Mouse (Mus musculus): ENCODE measurements around the gene Gm10638. TPM values are rescaled to one million over a fixed set of nuclear protein-coding genes. Genes with fewer than 3 reads are reported as not detected.

Gene Gm10638
- polyA plus RNA-seq, 2 experiments from 2014 or later = not detected

DNA sequence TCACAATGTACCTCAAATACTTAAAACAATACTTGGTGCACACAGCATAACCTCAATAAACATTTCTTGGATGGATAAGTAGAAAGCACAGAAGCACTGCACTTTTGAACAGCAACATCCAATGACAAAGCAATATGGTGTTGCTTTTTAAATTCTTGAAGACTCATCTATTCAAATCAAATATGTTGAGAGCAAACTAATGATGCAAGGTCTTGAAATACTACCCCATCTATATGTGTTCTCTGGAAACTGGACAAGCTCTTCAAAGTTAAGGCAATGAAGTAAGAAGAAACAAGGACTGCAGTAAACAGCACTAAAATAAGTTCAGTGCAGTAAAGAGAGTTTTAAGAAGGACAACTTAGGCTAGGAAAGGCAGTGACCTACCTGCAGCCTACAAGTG is 4.6 kb upstream of the Gm10638 start:
- no peak for ATAC-seq

DNA sequence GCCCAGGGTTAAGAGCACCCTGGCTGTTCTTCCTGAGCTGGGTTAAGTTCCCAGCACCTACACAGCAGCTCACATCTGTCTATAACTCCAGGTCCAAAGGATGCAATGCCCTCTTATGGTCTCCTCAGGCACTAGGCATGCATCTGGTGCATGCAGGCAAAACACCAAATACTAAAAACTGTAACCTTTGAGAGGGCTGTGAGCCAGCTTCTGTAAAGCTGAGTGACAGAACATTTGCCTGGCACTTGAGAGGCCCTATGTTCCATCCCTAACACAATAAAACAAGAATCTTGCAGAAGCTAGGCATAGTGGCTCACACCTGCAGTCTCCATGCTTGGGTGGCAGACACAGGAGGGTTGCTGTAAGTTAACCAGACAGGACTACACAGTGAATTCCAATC is 3.9 kb upstream of the Gm10638 start:
- ATAC-seq = no peak

DNA sequence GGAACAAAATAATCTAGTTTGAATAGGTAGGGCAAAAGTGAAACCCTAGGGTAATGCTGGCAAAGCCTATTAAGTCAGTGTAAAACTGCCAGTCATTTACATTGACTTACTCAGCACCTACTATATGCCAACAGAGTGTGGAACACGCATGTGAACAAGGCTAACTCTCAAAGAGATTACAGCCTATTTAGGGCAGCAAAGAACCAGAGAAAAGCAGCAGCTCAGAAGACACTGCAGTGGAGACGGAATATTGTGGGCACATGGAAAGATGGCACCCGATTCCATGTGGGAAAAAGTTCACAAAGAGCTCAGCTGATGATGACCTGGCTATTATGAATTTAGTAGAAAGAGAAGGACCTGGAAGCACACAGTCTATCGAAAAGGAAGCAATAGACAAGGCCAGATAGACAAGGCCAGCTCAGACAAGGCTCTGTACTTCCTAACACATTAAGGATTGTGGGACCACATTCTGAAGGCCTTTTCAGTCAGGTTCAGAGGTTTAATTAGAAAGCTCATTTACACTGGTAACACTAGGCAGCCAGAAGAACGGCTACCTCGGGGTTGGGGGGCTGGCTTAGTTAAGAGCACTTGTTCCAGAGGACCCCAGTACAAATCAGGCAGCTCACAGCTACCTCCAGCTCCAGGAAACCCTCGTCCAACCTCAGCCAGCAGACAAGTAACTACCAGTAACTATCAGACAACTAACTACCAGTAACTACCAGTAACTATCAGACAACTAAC is 2.7 kb upstream of the Gm10638 start:
- no peak for ATAC-seq

DNA sequence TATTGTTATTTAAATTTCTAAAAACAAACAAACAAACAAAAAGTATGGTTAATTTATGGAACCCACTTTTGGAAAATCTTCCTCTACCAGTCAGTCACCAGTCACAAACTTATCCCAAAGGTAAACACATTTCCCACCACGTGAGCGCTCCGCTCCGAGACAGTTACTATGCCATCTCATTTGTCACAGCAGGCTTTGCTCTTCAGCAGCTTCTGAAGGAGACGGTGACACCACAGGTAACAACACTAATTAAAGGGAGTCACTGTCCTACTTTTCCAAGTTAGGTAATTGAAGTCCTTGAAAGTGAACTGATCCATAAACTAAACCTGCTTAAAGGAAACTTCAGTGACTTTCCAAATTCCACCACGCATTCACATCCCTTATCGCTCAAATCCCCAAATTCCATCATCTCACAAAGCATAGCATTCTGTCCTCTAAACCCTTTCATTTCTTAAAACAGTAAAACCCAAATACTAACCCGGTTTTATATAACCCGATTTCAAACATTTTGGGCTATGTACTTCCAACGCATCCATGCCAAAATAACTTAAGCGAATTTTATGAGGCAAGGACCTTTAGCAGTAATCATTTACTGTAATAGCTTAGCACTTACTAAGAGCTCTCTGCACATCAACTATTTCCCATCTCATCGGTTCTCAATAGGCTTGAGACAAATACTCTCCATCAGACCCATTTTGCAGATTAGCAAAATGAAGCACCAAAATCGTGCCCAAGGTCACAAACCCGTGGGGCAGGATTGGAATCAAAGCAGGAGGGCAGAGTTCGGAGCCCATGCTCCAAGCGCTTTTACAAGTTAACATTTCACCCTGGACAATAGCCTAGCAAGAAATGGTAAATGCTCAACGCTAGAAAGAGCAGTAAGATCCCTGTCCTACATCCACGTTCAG is 932 bp upstream of the Gm10638 start:
- no peak for ATAC-seq

DNA sequence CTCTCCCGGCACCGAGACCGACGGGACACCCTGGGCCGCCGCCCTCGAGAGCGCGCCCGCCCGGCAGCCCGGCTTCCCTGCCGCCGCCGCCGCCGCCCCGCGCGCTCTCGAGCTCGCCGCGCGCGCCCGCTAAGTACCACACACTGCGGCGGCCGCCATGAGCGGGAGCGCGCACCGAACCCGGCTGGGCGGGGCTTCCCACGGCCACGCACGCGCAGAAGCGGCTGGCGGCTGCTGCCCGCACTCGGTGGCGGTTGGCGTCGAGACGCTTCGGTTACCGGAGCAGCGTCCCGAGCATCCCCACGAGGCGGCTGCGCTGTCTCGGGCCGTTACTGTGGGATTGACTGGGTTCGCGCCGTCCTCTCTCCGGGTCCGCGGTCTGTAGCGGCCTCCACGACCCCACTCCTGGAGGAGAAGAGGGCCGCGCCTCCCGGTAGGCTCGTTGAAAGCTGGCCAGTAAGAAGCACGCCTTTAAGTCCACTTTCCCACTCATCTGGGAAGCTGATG is 489 bp downstream of the Gm10638 start:
- ATAC-seq = peak; percentile 65

DNA sequence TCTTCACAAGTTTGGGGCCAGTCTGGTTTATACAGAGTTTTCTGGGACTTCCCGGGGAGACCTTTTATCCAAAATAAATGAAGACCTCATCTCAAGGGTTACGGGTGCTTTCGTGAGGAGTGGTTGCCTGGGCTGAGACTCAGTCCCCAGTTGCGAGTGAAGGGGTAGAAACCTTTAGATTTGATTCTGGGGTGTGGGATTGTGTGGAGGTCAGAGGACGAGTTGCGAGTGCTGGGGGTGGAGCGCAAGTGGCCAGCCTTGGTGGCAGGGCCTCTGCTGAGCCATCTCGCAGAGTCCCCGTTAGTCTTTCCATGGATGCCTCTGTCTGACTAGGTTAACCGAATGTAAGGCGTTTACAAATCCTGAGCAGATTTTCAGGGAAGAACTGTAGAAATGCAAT is 1.0 kb downstream of the Gm10638 start:
- ATAC-seq = no peak

DNA sequence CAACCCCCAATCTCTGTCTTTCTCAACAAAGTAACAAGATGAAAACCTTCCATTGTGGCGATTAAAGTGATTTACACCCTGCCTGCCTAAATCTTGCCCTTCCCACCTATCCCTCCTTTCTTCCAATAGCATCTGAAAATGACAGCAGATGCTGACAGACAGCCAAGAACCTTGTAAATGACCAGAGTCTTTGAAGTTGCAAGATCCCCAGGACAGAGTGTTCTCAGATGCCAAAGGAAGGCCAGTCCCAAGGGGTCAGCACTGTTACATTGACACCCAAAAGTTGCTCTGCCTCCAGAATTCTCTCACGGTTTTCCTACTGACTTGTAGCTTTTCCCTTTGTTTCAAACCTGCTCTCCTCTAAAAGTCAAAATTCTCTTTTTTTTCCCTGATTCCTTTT is 4.3 kb downstream of the Gm10638 start:
- ATAC-seq = no peak

DNA sequence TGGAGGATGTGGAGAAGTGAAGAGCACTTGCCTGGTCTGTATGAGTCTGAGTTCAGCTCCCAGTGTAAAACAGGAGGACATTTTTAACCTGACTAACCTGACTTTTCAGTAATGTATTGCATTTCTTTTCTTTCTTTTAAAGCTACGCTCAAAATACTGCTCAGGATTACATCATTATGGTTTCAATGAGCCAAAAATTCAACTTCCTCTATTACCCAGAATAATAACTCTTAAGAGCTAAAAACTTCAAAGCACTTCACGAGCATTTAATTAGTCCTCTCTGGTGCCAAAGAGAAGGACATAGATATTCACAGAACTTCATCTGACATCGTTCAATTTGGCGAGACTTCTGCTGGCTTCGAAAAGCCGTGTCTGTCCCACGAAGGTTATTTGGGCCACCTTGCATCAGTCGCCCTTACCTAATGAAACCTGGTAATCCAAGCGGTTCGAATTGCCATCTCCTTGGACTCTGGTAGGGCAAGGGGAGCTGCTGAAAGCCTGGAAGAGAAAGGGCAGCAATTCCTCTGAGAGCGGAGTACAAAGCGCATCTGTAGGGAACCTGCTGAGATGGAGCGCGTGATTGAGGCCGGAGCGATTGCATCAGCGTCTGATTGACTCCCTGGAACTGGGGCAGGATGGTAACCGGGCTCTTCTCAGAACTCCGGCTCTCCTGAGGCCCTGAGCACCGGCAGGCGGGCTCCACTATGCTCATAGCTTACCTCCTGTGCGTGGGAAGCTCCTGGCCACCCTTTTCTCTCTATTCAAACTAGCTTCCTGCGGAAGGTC is 11.6 kb downstream of the Gm10638 start:
- no peak for ATAC-seq

DNA sequence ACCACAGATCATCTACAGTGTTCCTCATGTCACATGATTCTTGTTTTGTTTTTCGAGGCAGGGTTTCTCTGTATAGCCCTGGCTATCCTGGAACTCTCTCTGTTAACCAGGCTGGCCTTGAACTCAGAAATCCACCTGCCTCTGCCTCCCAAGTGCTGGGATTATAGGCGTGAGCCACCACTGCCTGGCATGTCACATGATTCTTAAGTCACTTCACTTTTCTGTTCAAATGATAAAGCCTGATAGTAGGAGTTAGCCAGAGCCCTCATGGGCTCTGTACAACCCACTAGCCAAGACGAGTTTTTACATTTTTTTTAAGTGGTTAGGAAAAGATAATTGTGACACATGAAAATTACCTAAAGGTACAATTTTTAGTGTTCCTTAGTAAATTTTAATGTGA is 13.2 kb downstream of the Gm10638 start:
- no peak for ATAC-seq

DNA sequence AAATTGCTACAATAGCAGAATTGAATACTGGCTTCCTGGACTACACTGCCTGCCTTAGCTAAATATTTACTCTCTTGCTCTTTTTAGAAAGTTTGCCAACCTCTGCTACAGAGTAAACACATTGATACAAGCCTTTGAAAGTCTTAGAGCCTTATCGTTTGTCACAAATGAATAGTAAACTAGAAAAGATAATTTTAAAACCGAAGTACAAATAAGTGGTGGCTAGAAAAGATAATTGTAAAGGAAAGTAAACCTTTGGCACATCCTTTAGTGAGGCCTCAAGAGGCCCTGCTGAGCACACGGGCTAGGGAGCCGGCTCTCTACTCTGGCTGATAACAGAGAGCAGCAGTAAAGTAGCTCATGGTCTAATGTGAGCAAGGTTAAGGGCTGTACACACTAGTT is 13.6 kb downstream of the Gm10638 start:
- no peak for ATAC-seq

DNA sequence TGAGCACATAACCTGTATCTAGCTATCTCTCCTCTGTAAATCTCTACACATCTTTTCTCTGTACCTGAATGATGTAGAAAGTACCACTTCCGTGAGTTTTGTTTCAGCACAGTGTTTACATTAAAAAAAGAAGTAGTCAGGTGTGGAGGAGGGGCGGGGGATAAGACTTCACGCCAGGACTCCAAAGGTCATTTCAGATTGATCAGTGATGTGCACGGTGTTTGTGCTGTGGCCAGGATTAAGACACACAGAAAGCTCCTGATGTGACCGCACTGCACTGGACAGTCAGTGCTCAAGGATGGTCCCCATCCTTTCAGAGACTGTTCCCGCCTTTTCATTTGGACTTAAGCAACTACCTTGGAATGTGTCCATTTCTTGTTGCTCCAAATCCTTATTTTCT is 15.2 kb downstream of the Gm10638 start:
- ATAC-seq = no peak

DNA sequence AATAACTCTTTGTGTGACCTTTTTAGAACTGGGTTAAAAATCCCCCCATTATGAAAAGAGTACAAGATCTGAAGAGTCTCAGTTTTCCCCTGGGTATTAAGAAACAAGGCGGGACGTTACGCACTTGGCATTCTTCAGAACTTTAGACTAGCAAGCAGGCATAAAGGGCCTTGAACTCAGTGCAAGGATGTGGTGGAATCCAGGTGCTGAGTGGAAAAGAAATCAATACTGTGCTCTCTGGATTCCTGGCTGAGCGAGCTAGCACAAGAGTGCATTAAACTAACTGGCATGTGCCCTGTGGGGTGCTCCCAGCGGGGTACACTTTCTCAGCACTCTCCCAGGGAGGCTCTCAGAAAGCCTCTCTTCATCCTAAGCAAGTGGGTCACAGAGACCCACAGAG is 17.3 kb downstream of the Gm10638 start:
- ATAC-seq = no peak

DNA sequence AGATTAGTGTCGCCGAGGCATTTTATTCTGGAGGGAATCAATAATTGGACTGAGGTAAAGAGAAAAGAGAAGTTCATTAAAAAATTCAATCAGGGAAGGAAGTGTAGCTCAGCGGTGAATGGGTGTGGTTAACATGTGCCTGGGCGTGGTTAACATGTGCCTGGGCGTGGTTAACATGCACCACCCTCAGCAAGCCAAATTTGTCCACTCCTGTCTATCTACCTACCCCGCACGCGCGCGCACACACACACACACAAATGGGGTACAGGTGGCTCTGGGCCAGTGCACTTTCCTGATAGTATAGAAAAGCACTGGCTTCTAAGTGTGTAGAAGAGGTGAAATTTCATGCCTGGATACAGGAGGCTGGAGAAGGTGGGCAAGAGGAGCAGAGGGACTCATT is 19.7 kb downstream of the Gm10638 start:
- ATAC-seq = no peak

DNA sequence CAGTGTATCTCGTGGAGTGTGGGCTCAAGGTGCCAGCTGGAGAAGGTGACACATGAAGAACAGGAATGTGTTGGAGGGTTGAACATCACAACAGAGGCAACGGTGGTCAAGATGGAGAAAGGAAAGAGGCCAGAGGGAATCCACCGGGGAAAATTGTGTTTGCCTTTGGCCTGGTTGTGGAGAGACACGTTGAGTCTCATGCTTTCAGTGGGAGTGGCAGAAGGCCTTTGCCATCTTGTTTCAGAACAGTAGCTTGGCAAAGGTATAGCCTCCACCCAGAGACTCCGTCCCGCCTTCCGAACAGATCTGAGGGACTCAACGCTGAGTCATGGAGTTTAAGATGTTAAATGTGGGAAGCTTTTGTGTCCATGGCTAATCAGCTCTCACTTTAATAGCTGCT is 20.2 kb downstream of the Gm10638 start:
- ATAC-seq = no peak

DNA sequence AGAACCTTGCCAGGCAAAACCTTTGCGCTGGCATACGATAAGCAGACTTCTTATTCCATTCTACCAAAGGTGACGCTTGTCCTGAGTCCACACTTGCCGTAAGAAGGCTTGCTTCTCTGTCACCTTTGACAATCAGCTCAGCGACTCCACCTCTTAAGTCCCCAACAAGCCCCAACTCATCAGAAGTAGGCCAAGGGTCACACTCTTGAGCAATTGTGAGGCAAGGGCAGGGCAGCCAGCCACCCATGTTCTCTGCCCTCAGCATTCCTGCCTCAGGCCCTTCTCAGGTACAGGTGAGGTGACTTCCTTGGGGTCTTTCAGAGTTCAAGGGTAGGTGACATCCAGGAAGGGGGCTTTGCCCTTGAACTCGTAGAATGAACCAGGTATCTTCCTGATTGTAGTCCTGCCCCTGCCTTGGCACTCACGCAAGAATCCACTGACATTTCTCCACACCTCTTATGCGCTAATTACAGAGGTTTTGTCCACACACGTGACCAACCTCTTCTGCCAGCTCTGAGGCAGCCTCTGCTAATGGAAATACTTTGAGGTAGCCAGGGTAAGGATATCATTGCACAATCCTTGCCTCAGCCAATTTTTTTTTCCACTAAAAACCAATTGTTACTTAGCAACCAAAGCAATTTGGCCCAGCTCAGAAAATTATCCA is 21.2 kb downstream of the Gm10638 start:
- no peak for ATAC-seq

DNA sequence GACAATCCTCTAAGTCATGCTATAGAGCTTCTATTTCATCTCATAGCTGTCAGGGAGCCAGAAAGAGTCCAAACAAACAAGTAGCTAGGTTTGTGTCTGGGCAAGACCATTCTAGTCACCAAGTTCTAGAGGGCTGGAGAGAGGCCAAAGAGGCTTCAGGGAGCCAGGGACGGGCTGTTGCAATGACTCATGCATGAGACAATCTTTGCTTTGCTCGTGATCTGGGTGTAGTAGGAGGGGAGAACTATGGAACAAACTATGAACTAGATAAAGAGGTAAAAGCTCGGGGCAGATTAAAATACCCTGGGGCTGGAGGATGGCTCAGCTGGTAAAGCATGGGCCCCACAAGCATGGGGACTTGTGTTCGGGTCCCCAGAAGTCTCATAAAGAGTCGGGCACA is 23.0 kb downstream of the Gm10638 start:
- no peak for ATAC-seq

DNA sequence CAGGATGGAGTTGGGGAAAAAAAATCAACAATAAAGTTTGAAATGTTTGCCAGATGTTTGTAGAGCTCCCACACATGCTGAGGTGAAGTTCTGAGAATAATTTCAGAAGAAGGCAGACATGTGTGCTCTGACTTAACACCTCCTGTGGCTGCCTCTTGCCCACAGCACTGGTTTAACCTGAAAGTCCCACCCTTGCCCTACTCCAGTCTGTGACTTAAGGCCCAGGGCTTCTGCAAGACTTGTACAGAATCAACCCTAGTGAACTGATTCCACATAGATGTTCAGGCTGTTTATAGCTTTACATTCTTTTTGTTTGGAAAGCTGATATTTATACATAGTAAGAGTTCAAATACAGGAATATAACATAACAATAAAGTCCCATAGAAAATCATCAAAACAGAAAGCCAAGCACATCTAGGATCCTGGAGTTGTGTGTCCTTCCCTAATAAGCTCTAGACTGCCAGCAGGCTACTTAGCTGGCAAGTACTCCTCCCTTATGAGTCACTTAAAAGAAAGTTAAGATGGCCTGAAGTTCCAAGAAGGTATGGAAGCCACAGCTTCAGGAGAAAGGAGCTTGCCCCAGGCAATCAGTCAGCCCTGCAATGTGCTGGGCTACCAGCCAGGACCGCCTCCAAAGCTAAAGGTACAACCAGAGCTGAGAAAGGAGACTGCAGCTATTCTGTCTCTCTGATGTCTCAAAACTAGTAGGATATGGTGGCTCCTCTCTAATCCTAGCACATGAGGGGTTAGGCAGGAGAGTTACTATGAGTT is 24.6 kb downstream of the Gm10638 start:
- ATAC-seq = no peak

DNA sequence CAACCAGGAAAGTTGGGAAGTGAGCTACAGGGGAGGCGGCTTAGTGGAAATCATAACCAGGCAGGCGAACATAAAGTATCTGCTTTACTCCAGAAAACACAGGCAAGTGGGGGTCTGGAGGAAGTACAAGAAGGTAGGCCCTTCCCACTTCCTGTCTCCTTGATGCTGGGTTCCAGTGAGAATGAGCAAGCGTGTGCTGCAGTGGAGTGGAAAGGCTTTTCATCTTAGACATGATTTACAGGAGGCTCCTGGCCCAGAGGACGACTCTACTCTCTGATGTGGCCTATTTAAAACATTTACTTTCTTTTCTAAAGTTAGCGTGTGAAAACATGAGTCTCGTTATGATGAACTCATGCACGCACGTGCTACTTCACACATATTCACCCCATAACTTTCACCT is 33.7 kb downstream of the Gm10638 start:
- ATAC-seq = peak; percentile 56

DNA sequence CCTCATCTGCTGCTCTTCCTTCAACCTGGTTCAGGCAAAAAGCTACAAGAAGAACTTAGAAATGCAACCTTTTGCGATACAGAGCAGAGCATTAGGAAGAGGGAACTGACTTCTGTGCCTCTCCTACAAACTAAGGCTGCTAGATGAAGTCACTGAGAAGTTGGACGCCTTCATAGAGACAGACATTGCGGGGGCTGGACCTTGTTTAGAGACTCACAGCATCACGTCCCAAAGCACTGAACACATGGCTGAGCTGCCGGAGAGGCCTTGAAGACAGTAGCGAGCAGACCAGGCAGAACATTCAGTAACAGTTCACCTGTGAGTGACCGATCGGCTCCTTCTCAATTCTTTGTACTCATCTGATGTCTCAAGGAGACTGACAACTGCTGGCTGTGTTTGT is 35.6 kb downstream of the Gm10638 start:
- no peak for ATAC-seq

DNA sequence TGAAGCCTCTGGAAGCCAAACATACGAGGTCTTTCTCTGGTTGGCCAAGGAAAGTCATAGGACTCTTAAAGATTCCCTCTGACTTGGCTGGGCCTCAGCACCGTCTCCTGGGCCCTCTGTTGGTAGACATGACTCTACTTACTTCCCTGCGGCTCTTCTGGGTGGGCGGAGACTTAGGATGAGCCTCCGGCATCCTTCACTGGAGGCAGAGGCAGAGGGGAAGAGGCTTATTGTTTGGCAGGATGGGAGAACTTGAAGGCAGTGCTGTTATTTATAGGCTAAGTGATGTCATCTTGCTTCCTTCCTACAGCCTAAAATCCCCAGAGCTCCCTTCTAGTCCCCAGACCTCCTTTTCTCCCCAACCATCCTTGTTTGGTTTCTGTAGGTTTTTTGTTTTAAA is 41.0 kb downstream of the Gm10638 start:
- ATAC-seq = no peak

DNA sequence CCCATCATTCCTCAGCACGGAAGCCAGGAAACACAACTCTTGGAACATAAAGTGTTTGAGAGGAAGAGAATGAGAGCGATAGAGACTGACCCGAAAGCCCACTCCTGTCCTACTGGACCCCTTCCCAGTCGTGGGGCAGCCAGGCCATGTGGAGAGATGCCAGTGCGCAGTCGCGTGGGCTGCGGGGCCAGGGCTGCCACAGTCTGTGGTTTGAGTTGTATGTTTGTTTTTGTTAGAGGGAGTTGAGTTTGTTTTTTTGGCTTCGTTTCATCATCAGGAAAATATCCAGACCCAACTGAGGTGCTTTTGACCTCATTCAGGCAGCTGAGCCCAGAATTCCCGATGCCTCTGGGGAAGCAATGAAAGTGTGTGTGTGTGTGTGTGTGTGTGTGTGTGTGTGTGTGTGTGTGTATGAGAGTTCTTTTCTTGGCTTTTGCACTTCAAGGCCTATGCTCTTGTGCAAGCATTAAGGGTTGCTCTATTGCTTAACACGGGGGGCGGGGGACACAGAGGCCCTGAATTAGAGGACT is 42.5 kb downstream of the Gm10638 start:
- ATAC-seq = no peak

Measured in activated CD4-positive, CD25-positive, alpha-beta regulatory T cell, adult 4 months (primary cell).